Mouse (Mus musculus): ENCODE data around the gene Olfr847. TPM values are rescaled to one million over a fixed set of nuclear protein-coding genes. Genes with fewer than 3 reads are reported as not detected.

The Olfr847 gene
- polyA plus RNA-seq (2015; fragmentation: Nextera tagmentation; extraction: Ambion mirVana), result not detected in 2 replicates

DNA sequence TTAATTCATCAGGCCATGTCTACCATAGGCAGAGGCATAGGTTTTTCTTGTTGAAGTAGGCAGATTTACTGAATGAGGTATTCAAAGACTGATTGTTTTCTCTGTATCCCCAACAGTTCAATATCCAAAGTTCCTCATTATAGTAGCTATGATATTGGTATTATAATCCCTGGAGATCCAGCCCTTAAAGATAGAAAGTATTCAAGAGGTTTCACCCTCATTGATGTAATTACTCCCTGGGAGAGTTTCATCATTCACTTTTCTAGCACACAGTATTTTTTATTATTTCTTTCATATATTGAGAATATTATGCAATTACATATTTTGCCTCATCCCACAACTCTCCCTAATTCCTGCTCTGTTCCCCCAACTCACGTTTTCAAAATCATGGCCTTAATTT, at the start of gene Olfr847:
Olfr847 (minus strand) TSS at position 101 of the 400 bp plus-strand sequence.
- Histone ChIP-seq H3K27ac (ENCODE audit: low read length) (no peak within 1 kb of the TSS), H3K4me1 (ENCODE audit: control insufficient read depth, insufficient read depth, low read length) (no peaks in the 10 kb centered on the region), H3K9me3 (replicated peaks; ENCODE audit: control insufficient read depth, low read length) (no peaks in the 10 kb centered on the region), H3K36me3 (ENCODE audit: control insufficient read depth, insufficient read depth, low read length) (no peaks in the 10 kb centered on the region), H3K4me3 (replicated peaks; ENCODE audit: low read length) (no peak within 1 kb of the TSS), H3K4me2 (ENCODE audit: low read depth, low read length) (no peak within 1 kb of the TSS), H3K27me3 (ENCODE audit: control insufficient read depth, insufficient read depth, low read length) (no peaks in the 10 kb centered on the region), H3K9ac (ENCODE audit: low read length) (no peak within 1 kb of the TSS)
- ATAC-seq (ENCODE audit: insufficient read depth, low FRiP score), result no peak
- 67% methylated on average over 1 of the region's 1 CpGs for WGBS

DNA sequence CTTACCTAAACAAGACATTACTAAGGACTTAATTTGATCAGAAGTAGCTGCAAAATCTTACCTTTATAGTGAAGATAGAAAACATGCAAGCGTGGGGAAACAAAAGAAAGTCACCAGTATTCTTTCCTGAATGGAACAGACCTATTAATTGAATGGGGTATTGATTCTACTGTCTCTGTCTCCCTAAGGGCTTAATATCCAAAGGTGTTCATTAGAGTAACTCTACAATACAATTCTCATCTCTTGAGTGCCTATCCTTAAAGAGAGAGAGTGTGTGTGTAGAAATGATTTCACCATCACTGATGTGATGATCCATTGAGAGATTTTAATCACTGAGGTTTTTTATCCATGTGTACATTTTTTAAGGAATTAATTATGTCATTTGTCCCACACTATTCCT, 14.6 kb downstream of the Olfr847 start, which contains the start of gene Olfr846:
Olfr846 (minus strand) TSS at position 101 of the 400 bp plus-strand sequence.
- Histone ChIP-seq H3K4me3 (replicated peaks; ENCODE audit: low read length) (no peak within 1 kb of the TSS), H3K36me3 (ENCODE audit: control insufficient read depth, insufficient read depth, low read length) (no peaks in the 10 kb centered on the region), H3K27ac (ENCODE audit: low read length) (no peak within 1 kb of the TSS), H3K9ac (ENCODE audit: low read length) (no peak within 1 kb of the TSS), H3K9me3 (replicated peaks; ENCODE audit: control insufficient read depth, low read length) (peaks cover 5% of the 10 kb centered on the region; the same call in 1 of the 2 replicates), H3K27me3 (ENCODE audit: control insufficient read depth, insufficient read depth, low read length) (no peaks in the 10 kb centered on the region), H3K4me2 (ENCODE audit: low read depth, low read length) (no peak within 1 kb of the TSS), H3K4me1 (ENCODE audit: control insufficient read depth, insufficient read depth, low read length) (no peaks in the 10 kb centered on the region)
- ATAC-seq (ENCODE audit: insufficient read depth, low FRiP score), result no peak
- 40% methylated on average over 1 of the region's 1 CpGs for WGBS

DNA sequence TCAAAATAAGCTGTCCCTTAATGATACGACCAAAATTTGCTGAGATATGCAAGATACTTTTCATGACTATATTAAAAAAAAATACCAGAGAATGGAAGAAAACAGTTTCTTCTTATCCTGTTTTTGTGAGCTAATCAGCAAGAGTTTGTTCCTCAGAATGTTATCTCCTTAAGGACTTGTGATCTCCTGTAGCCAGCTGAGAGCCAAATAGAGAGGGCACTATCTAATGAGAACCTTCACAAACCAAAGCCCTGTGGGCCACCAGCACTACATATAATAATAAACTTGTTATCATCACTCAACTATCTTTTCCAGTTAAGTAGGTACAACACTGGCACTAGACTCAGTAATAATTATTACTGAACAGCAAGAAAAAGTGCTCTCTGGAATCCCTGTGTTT, 42.3 kb downstream of the Olfr847 start, which contains the start of gene Olfr845:
Olfr845 (plus strand) TSS at position 301 of the 400 bp plus-strand sequence.
- Histone ChIP-seq H3K4me2 (ENCODE audit: low read depth, low read length) (no peak within 1 kb of the TSS), H3K36me3 (ENCODE audit: control insufficient read depth, insufficient read depth, low read length) (no peaks in the 10 kb centered on the region), H3K9ac (ENCODE audit: low read length) (no peak within 1 kb of the TSS), H3K9me3 (replicated peaks; ENCODE audit: control insufficient read depth, low read length) (no peaks in the 10 kb centered on the region), H3K4me3 (replicated peaks; ENCODE audit: low read length) (no peak within 1 kb of the TSS), H3K27ac (ENCODE audit: low read length) (no peak within 1 kb of the TSS), H3K4me1 (ENCODE audit: control insufficient read depth, insufficient read depth, low read length) (no peaks in the 10 kb centered on the region), H3K27me3 (ENCODE audit: control insufficient read depth, insufficient read depth, low read length) (no peaks in the 10 kb centered on the region)
- ATAC-seq (ENCODE audit: insufficient read depth, low FRiP score), result no peak
- 70% methylated on average over 1 of the region's 1 CpGs for WGBS

Other genes starting within 250 kb of the Olfr847 start
- not detected in 2 replicates for gene Olfr837, start 242.4 kb downstream of the Olfr847 start, polyA plus RNA-seq (2015; fragmentation: Nextera tagmentation; extraction: Ambion mirVana)
- gene Olfr839-ps1, start 201.4 kb downstream of the Olfr847 start, polyA plus RNA-seq (2015; fragmentation: Nextera tagmentation; extraction: Ambion mirVana), result not detected in 2 replicates
- gene Olfr843, start 126.7 kb downstream of the Olfr847 start, polyA plus RNA-seq (2015; fragmentation: Nextera tagmentation; extraction: Ambion mirVana), result not detected in 2 replicates
- not detected in 2 replicates for gene Olfr844, start 62.3 kb downstream of the Olfr847 start, polyA plus RNA-seq (2015; fragmentation: Nextera tagmentation; extraction: Ambion mirVana)
- gene Olfr845, start 42.2 kb downstream of the Olfr847 start, polyA plus RNA-seq (2015; fragmentation: Nextera tagmentation; extraction: Ambion mirVana), result not detected in 2 replicates
- gene Olfr846, start 14.7 kb downstream of the Olfr847 start, polyA plus RNA-seq (2015; fragmentation: Nextera tagmentation; extraction: Ambion mirVana), result not detected in 2 replicates
- gene Olfr849, start 61.6 kb upstream of the Olfr847 start, polyA plus RNA-seq (2015; fragmentation: Nextera tagmentation; extraction: Ambion mirVana), result not detected in 2 replicates
- not detected in 2 replicates for gene Olfr850, start 99.6 kb upstream of the Olfr847 start, polyA plus RNA-seq (2015; fragmentation: Nextera tagmentation; extraction: Ambion mirVana)
- gene Olfr851, start 114.6 kb upstream of the Olfr847 start, polyA plus RNA-seq (2015; fragmentation: Nextera tagmentation; extraction: Ambion mirVana), result not detected in 2 replicates
- gene Olfr853, start 162.4 kb upstream of the Olfr847 start, polyA plus RNA-seq (2015; fragmentation: Nextera tagmentation; extraction: Ambion mirVana), result not detected in 2 replicates
- not detected in 2 replicates for gene Olfr854, start 188.7 kb upstream of the Olfr847 start, polyA plus RNA-seq (2015; fragmentation: Nextera tagmentation; extraction: Ambion mirVana)
- not detected in 2 replicates for gene Olfr855, start 203.9 kb upstream of the Olfr847 start, polyA plus RNA-seq (2015; fragmentation: Nextera tagmentation; extraction: Ambion mirVana)
- 25.5 and 28.6 TPM in 2 replicates for gene Zfp317, start 243.4 kb upstream of the Olfr847 start, polyA plus RNA-seq (2015; fragmentation: Nextera tagmentation; extraction: Ambion mirVana)

Data from stomach, embryonic 16.5 days (tissue).